Mouse (Mus musculus) heart, embryonic 13.5 days (tissue): ENCODE measurements around the gene Bclaf1. TPM values are rescaled to one million over a fixed set of nuclear protein-coding genes. Genes with fewer than 3 reads are reported as not detected.

ENCODE experiments used
- ATAC-seq: fragments of 200-750 bp; cut with Nextera tagmentation; 2 replicates; pipeline ENCODE4 v1.8.0; 2017; ENCODE audit warnings: moderate TSS enrichment; ENCODE audit not compliant: insufficient number of reproducible peaks, low FRiP score, low TSS enrichment; ENCODE audit errors: extremely low read depth
- H3K27ac ChIP-seq: fragments of 300-500 bp; sonication (generic); replicated peaks from 2 replicates; pipeline ENCODE4 v1.5.1; 2015; ENCODE audit warnings: moderate library complexity, mild to moderate bottlenecking, inconsistent platforms
- H3K27me3 ChIP-seq: fragments of 300-500 bp; sonication (generic); replicated peaks from 2 replicates; pipeline ENCODE4 v1.6.1; 2015; ENCODE audit warnings: mild to moderate bottlenecking, inconsistent platforms
- H3K36me3 ChIP-seq: fragments of 300-500 bp; sonication (generic); 2 replicates; pipeline ENCODE4 v1.6.1; 2015; ENCODE audit warnings: mild to moderate bottlenecking, inconsistent platforms
- H3K4me1 ChIP-seq: fragments of 300-500 bp; sonication (generic); 2 replicates; pipeline ENCODE4 v1.6.1; 2015; ENCODE audit warnings: inconsistent platforms
- H3K4me2 ChIP-seq: fragments of 300-500 bp; sonication (generic); 2 replicates; pipeline ENCODE4 v1.6.1; 2015; ENCODE audit warnings: inconsistent platforms, mild to moderate bottlenecking, moderate library complexity
- H3K4me3 ChIP-seq: fragments of 300-500 bp; sonication (generic); 2 replicates; pipeline ENCODE4 v1.5.1; 2015; ENCODE audit warnings: moderate library complexity, mild to moderate bottlenecking, inconsistent platforms
- H3K9ac ChIP-seq: fragments of 300-500 bp; sonication (generic); 2 replicates; pipeline ENCODE4 v1.6.1; 2015; ENCODE audit warnings: inconsistent platforms, mild to moderate bottlenecking, moderate library complexity
- H3K9me3 ChIP-seq: fragments of 300-500 bp; sonication (generic); 2 replicates; pipeline ENCODE4 v1.6.1; 2016; ENCODE audit warnings: inconsistent platforms
- WGBS: fragments of 180-500 bp; shearing (Covaris S2); methylation state at CpG from one replicate; pipeline ENCODE4 v1.1.7; 2015; ENCODE audit warnings: mixed read lengths; 5-methylcytosine and 5-hydroxymethylcytosine counted together
- polyA plus RNA-seq: library from polyadenylated mRNA; unstranded; fragments of >200 nt; fragmentation: Nextera tagmentation; extraction: Ambion mirVana; gene quantifications from 2 replicates; pipeline ENCODE4 v1.2.1, GENCODE M21; 2015

Gene Bclaf1
- polyA plus RNA-seq, result 71.9 and 76.9 TPM in 2 replicates

DNA sequence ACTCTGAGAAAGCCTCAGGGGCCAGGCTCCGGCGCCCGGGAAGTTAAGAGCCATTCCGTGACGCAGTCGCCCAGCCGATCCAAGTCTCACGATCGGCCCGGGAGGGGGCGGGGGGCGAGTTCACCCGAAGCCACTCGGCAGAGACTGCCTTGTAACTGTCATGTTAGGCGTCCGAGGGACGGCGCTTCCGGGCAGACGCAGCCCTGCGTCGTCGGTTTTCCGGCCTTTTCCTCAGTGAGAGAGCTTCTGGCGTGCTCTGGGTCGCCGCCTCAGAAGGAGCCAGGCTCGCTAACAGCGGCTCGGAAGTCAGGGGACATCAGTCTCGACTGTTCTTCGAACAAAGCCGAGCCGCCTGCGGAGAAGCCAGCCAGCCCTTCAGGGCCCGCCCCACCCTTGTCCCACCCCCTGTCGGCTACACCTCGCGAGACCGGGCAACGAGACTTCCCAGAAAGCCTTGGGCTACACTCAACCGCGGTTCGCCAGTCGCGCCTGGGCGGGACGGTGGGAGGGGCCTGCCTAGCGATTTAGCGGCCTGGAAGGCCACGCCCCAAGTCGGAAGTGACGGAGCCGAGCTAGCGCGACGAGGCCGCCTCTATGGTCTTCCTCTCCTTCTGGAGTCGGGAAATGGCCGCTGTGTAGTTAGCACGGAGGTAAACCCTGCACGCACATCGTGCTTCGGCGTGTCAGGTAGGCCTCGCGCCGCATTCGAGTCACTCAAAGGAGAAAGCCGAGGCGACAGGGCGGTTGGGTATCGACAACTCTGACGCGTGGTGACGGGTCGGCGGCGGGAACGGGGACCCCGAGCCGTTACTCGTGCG, at the start of gene Bclaf1:
Bclaf1 (plus strand) TSS at position 552 of the 818 bp plus-strand sequence.
- peak within 1 kb of the TSS; percentile 88 for H3K4me3 ChIP-seq
- 0 out of 2 replicates have a peak, but pooled peaks cover 12% of the 10 kb centered on the region for H3K36me3 ChIP-seq
- no peaks in the 10 kb centered on the region for H3K9me3 ChIP-seq
- peaks cover 39% of the 10 kb centered on the region for H3K4me1 ChIP-seq
- peak within 1 kb of the TSS; percentile 95 for H3K9ac ChIP-seq
- peak; percentile 98 for ATAC-seq
- H3K27me3 ChIP-seq, result no peaks in the 10 kb centered on the region
- H3K4me2 ChIP-seq, result peak within 1 kb of the TSS; percentile 84
- WGBS, result under 1% methylated on average over 84 of the region's 84 CpGs
- H3K27ac ChIP-seq, result peak within 1 kb of the TSS; percentile 100

DNA sequence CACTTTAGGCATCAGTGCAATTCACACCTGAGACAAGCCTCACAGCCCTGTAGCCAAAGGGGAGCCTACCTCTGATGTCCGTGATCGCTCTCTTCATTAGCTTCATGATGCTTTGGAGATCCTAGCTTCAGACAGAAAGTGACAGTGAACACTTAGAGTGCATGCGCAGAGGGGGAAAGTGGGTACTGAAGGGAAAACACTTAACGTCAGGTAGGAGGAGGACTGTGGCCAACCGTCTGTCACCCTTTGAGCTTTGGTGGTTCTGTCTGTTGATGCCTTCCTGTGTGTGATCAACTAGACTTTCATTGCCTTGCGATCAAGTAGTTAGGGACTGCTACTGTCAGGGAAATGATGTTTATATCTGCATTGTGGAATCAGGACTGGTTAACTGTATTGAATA, 49.4 kb upstream of the Bclaf1 start:
- ATAC-seq, result no peak
- Histone ChIP-seq H3K9me3 (no peaks in the 10 kb centered on the region), H3K4me1 (peaks cover 8% of the 10 kb centered on the region; the same call in 1 of the 2 replicates), H3K27ac (no peak overlapping the region), H3K27me3 (no peaks in the 10 kb centered on the region), H3K9ac (no peak overlapping the region), H3K4me2 (no peak overlapping the region), H3K4me3 (no peak overlapping the region), H3K36me3 (no peaks in the 10 kb centered on the region)
- 85% methylated on average over 6 of the region's 6 CpGs for WGBS

DNA sequence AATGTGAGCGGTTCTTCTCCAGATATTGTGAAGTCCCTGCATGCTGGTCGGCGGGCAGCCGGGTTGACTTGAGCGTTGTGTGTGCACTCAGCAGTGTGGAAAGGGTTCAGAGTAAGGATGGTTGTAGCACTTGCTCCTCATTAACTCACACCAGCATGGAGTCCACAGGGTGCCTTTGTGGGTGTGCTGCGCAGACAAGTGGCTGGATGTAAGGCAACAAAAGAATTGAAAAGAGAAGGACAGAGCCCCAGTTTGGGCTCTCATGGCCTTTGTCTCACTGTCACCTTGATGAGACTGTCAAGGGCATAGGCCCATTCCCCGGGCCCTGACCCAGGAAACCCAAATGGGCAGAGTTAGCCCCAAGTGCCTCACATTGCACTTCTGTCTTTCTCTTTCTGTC, 47.8 kb upstream of the Bclaf1 start:
- no peaks in the 10 kb centered on the region for H3K27me3 ChIP-seq
- WGBS, result 90% methylated on average over 7 of the region's 7 CpGs

DNA sequence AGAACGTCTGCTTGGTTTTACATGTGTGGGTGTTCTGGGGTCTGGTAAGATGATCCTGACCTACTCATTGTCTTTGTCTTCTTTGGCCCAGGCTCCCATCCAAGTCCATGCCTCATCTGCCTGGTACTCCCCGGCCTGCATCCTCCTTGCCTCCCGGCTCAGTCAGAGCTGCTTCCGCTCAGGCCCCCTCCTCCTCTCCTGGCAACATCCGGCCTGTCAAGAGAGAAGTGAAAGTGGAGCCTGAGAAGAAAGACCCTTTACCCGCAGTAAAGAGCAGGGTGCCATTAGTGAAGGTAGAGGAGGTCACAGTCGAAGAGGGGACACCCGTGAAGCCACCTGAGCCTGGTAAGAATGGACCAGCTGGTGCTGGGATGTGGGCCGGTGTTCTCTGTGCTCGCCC, 45.2 kb upstream of the Bclaf1 start:
- H3K9me3 ChIP-seq, result no peaks in the 10 kb centered on the region
- ATAC-seq, result no peak
- H3K27me3 ChIP-seq, result no peaks in the 10 kb centered on the region
- 0 out of 2 replicates have a peak, but pooled peaks cover 8% of the 10 kb centered on the region for H3K4me1 ChIP-seq
- H3K36me3 ChIP-seq, result peaks cover 3% of the 10 kb centered on the region; the same call in 1 of the 2 replicates
- WGBS, result 67% methylated on average over 10 of the region's 10 CpGs
- no peak overlapping the region for H3K9ac ChIP-seq
- no peak overlapping the region for H3K4me3 ChIP-seq
- no peak overlapping the region for H3K4me2 ChIP-seq
- H3K27ac ChIP-seq, result no peak overlapping the region

More for the DNA sequence above, 47.8 kb upstream of the Bclaf1 start:
- H3K9me3 ChIP-seq, result no peaks in the 10 kb centered on the region
- H3K36me3 ChIP-seq, result no peaks in the 10 kb centered on the region
- H3K4me2 ChIP-seq, result no peak overlapping the region
- no peak for ATAC-seq
- no peak overlapping the region for H3K4me3 ChIP-seq
- H3K27ac ChIP-seq, result no peak overlapping the region
- no peak overlapping the region for H3K9ac ChIP-seq
- H3K4me1 ChIP-seq, result 0 out of 2 replicates have a peak, but pooled peaks cover 8% of the 10 kb centered on the region

DNA sequence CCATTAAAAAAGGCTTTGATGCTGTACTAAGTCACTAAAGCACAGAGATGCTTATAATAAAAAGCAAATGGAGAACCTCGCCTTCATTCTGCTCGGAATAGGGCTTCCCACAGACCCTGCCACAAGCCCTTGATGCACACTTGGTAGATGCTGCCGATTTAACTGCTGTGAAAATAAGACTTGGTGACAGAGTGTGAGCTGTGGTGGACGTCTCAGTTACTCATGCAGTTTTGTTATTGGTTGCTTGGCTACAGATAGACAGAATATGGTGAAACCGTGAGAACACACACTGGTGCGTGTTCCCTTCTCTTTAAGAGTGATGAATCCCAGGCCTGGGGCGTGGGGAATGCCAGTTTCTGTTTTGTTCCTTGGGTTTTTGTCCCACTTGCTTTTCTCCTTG, 43.3 kb upstream of the Bclaf1 start:
- no peaks in the 10 kb centered on the region for H3K27me3 ChIP-seq
- 63% methylated on average over 7 of the region's 7 CpGs for WGBS
- peaks cover 17% of the 10 kb centered on the region for H3K4me1 ChIP-seq
- H3K9me3 ChIP-seq, result no peaks in the 10 kb centered on the region
- no peak overlapping the region for H3K4me2 ChIP-seq
- no peak overlapping the region for H3K27ac ChIP-seq
- H3K9ac ChIP-seq, result no peak overlapping the region
- ATAC-seq, result no peak
- H3K36me3 ChIP-seq, result peaks cover 4% of the 10 kb centered on the region; the same call in 1 of the 2 replicates
- no peak overlapping the region for H3K4me3 ChIP-seq

DNA sequence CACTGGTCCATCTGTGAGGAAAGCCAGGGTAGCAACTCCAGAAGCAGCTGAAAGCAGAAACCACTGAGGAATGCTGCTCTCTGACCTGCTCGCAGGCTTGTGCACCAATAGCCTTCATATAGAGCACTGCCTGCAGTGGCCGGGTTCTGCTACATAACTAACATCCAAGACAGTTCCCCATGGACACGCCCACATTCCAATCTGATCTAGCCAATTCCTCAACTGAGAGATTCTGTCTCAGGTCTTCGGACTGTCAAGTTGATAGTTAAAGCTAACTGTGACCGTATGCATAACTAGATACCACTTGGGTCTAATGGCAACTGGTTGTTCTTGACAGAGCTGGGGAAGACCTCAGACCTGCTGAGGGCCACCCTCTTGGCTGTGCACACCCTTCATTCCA, 39.9 kb upstream of the Bclaf1 start:
- H3K36me3 ChIP-seq, result peaks cover 4% of the 10 kb centered on the region; the same call in 1 of the 2 replicates
- 83% methylated on average over 5 of the region's 5 CpGs for WGBS
- no peak overlapping the region for H3K4me3 ChIP-seq
- no peaks in the 10 kb centered on the region for H3K9me3 ChIP-seq
- no peaks in the 10 kb centered on the region for H3K27me3 ChIP-seq
- H3K4me1 ChIP-seq, result peaks cover 17% of the 10 kb centered on the region
- no peak overlapping the region for H3K4me2 ChIP-seq
- H3K27ac ChIP-seq, result no peak overlapping the region
- no peak overlapping the region for H3K9ac ChIP-seq
- no peak for ATAC-seq

DNA sequence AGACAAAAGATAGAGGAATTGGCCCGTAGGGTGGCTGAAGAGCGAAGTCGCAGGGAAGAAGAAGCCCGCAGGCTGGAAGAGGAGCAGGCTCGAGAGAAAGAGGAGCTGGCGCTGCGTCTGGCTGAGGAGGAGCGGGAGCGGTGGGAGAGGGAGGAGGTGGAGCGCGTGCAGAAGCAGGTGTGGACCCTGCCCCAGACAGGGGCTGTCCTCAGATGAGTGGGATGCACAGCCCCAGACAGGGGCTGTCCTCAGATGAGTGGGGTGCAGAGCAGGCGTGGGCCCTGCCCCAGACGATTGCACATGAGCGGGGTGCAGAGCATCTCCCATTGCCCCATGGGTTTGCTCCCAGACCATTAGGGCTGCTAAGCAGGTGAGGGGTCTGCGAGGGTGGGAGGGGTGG, 39.0 kb upstream of the Bclaf1 start:
- WGBS, result 57% methylated on average over 15 of the region's 15 CpGs
- ATAC-seq, result no peak
- Histone ChIP-seq H3K4me3 (no peak overlapping the region), H3K27ac (no peak overlapping the region), H3K9ac (no peak overlapping the region), H3K4me1 (peaks cover 17% of the 10 kb centered on the region), H3K36me3 (peaks cover 6% of the 10 kb centered on the region; the same call in 1 of the 2 replicates), H3K27me3 (no peaks in the 10 kb centered on the region), H3K9me3 (no peaks in the 10 kb centered on the region), H3K4me2 (no peak overlapping the region)

DNA sequence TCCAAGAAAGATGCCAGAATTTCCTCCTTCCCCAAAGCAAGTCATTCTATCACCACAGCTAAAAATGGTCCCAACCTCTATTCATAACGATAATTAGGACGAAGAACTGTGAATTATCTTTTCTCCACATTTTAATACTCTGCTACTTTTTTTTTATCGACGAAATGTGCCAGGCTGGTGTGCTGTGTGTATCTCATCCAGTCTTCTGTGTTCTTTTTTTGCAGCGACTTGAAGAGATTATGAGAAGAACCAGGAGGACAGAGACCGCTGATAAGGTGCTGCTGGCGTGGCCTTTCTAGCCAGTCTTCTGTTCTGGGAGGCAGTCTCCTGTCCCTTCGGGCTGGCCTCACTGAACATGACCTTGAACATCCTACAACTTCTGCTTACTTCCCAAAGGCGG, 38.2 kb upstream of the Bclaf1 start:
- no peaks in the 10 kb centered on the region for H3K27me3 ChIP-seq
- H3K27ac ChIP-seq, result peak overlapping the region; percentile 15; the same call in 1 of the 2 replicates
- WGBS, result 43% methylated on average over 9 of the region's 9 CpGs
- no peak overlapping the region for H3K4me3 ChIP-seq
- no peak for ATAC-seq
- peaks cover 8% of the 10 kb centered on the region; the same call in 1 of the 2 replicates for H3K36me3 ChIP-seq
- no peak overlapping the region for H3K4me2 ChIP-seq
- H3K9ac ChIP-seq, result 0 out of 2 replicates have a peak overlapping the region, but pooled peaks have one; percentile 33
- H3K4me1 ChIP-seq, result peaks cover 17% of the 10 kb centered on the region
- H3K9me3 ChIP-seq, result no peaks in the 10 kb centered on the region

DNA sequence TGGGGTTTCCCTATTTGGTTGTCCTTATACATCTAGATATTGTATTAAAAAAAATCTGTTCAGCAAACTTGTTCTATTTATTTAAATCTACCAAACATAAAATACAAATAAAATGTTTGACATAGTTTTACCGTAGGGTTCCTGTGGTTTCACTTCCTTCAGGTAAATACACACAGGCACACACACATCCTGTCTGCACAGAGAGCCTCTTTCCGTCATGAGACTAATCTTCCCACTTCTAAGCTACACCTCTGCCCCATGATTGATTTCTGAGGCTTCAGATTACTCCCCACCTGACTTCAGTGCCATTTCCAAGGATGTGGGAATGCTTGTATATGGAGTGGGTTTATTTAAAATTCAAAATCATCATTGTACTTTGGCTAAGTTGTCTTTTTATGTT, 30.8 kb upstream of the Bclaf1 start:
- Histone ChIP-seq H3K4me2 (no peak overlapping the region), H3K27ac (no peak overlapping the region), H3K36me3 (peaks cover 4% of the 10 kb centered on the region; the same call in 1 of the 2 replicates), H3K9ac (no peak overlapping the region), H3K27me3 (no peaks in the 10 kb centered on the region), H3K4me1 (peaks cover 14% of the 10 kb centered on the region), H3K4me3 (no peak overlapping the region), H3K9me3 (no peaks in the 10 kb centered on the region)
- no peak for ATAC-seq
- 58% methylated on average over 2 of the region's 2 CpGs for WGBS

DNA sequence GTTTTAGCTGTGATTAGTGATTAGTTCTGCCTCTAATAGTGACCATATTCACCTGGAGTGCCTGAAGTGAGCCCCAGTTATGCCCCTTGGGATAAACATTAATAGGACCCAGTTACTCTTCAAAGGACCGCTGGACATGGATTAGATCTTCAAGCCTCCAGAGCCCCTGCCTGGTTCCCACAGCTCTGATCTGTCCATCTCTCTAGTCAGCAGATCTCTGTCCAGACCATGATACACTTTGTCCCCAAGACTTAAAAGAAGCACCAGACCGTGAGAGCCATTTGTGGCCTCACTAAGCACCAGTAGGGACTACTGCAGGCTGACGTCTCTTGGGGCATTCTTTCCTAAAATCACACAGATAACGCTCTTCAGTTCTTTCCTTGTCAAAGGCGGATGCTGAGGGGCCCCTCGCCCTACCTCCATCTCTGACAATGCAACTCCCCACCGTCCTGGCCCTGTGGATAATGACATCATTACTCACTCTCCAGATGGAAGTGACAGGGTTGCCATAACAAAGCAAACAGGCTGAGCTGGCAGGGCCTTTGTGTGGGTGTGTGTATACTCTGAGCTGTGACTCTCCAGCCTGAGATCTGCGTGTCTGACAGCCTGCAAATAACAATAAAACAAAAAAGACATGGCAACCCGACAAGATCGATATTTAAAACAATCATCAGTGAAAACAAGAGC, 26.8 kb upstream of the Bclaf1 start:
- Histone ChIP-seq H3K9me3 (no peaks in the 10 kb centered on the region), H3K4me2 (peak overlapping the region; percentile 41), H3K4me3 (no peak overlapping the region), H3K4me1 (peaks cover 22% of the 10 kb centered on the region), H3K27ac (peak overlapping the region; percentile 48), H3K9ac (peak overlapping the region; percentile 60; the same call in 1 of the 2 replicates), H3K27me3 (no peaks in the 10 kb centered on the region), H3K36me3 (no peaks in the 10 kb centered on the region)
- WGBS, result 21% methylated on average over 10 of the region's 10 CpGs
- peak; percentile 42 for ATAC-seq
